Mouse (Mus musculus) heart, embryonic 15.5 days (tissue): ENCODE results near the gene Chchd6. TPM values are rescaled to one million over a fixed set of nuclear protein-coding genes. Genes with fewer than 3 reads are reported as not detected.

Source experiments
- ATAC-seq: fragments of 200-750 bp; cut with Nextera tagmentation; replicated peaks from 2 replicates; pipeline ENCODE4 v1.8.0; 2017; ENCODE audit warnings: low read depth, moderate TSS enrichment; ENCODE audit not compliant: insufficient number of reproducible peaks, insufficient read depth, low FRiP score
- H3K27ac ChIP-seq: fragments of 300-500 bp; sonication (generic); 2 replicates; pipeline ENCODE4 v1.5.1; 2015; ENCODE audit warnings: mild to moderate bottlenecking, inconsistent platforms
- H3K27me3 ChIP-seq: fragments of 300-500 bp; sonication (generic); 2 replicates; pipeline ENCODE4 v1.6.1; 2015; ENCODE audit warnings: inconsistent platforms
- H3K36me3 ChIP-seq: fragments of 300-500 bp; sonication (generic); 2 replicates; pipeline ENCODE4 v1.6.1; 2015; ENCODE audit warnings: mild to moderate bottlenecking, inconsistent platforms
- H3K4me1 ChIP-seq: fragments of 300-500 bp; sonication (generic); replicated peaks from 2 replicates; pipeline ENCODE4 v1.6.1; 2015; ENCODE audit warnings: inconsistent platforms
- H3K4me2 ChIP-seq: fragments of 300-500 bp; sonication (generic); 2 replicates; pipeline ENCODE4 v1.6.1; 2015; ENCODE audit warnings: inconsistent platforms, mild to moderate bottlenecking, moderate library complexity
- H3K4me3 ChIP-seq: fragments of 300-500 bp; sonication (generic); 2 replicates; pipeline ENCODE4 v1.5.1; 2015; ENCODE audit warnings: mild to moderate bottlenecking, inconsistent platforms
- H3K9ac ChIP-seq: fragments of 300-500 bp; sonication (generic); 2 replicates; pipeline ENCODE4 v1.6.1; 2015; ENCODE audit warnings: mild to moderate bottlenecking, inconsistent platforms
- H3K9me3 ChIP-seq: fragments of 300-500 bp; sonication (generic); replicated peaks from 2 replicates; pipeline ENCODE4 v1.6.1; 2016; ENCODE audit warnings: inconsistent platforms
- WGBS: fragments of 180-500 bp; shearing (Covaris S2); methylation state at CpG from one replicate; pipeline ENCODE4 v1.1.7; 2015; ENCODE audit warnings: mixed read lengths; 5-methylcytosine and 5-hydroxymethylcytosine counted together
- polyA plus RNA-seq: library from polyadenylated mRNA; unstranded; fragments of >200 nt; fragmentation: Nextera tagmentation; extraction: Ambion mirVana; gene quantifications from 2 replicates; pipeline ENCODE4 v1.2.1, GENCODE M21; 2015

The Chchd6 gene
- polyA plus RNA-seq, 1 experiment from 2014 or later: 43.7 TPM

GRCm38 (mm10) chr6:89466053-89466708, 129.3 kb downstream of the Chchd6 start:
- Histone ChIP-seq H3K27ac (no peak overlapping the region), H3K4me2 (no peak overlapping the region), H3K4me3 (no peak overlapping the region), H3K36me3 (no peaks in the 10 kb centered on the region), H3K9me3 (no peaks in the 10 kb centered on the region), H3K9ac (no peak overlapping the region), H3K4me1 (peaks cover 28% of the 10 kb centered on the region), H3K27me3 (no peaks in the 10 kb centered on the region)
- WGBS: 75% methylated on average over 12 of the region's 12 CpGs
- no peak for ATAC-seq

GRCm38 (mm10) chr6:89462223-89462760, 133.2 kb downstream of the Chchd6 start:
- Histone ChIP-seq H3K9ac (no peak overlapping the region), H3K27ac (no peak overlapping the region), H3K36me3 (no peaks in the 10 kb centered on the region), H3K4me1 (peaks cover 16% of the 10 kb centered on the region), H3K27me3 (no peaks in the 10 kb centered on the region), H3K4me2 (no peak overlapping the region), H3K4me3 (no peak overlapping the region), H3K9me3 (no peaks in the 10 kb centered on the region)
- WGBS: 70% methylated on average over 2 of the region's 2 CpGs
- ATAC-seq: 0 out of 2 replicates have a peak, but pooled peaks have one; percentile 23

GRCm38 (mm10) chr6:89461250-89462222, 133.9 kb downstream of the Chchd6 start:
- no peak for ATAC-seq
- Histone ChIP-seq H3K9ac (no peak overlapping the region), H3K4me3 (no peak overlapping the region), H3K36me3 (no peaks in the 10 kb centered on the region), H3K4me2 (no peak overlapping the region), H3K9me3 (no peaks in the 10 kb centered on the region), H3K27me3 (no peaks in the 10 kb centered on the region), H3K4me1 (peaks cover 20% of the 10 kb centered on the region), H3K27ac (no peak overlapping the region)
- 51% methylated on average over 9 of the region's 9 CpGs for WGBS

GRCm38 (mm10) chr6:89459634-89460033, 135.8 kb downstream of the Chchd6 start:
- 72% methylated on average over 3 of the region's 3 CpGs for whole genome bisulfite sequencing
- H3K36me3 ChIP-seq: no peaks in the 10 kb centered on the region
- no peak overlapping the region for H3K9ac ChIP-seq
- no peak overlapping the region for H3K27ac ChIP-seq
- peaks cover 39% of the 10 kb centered on the region for H3K4me1 ChIP-seq
- no peaks in the 10 kb centered on the region for H3K9me3 ChIP-seq
- no peaks in the 10 kb centered on the region for H3K27me3 ChIP-seq
- ATAC-seq: no peak
- no peak overlapping the region for H3K4me3 ChIP-seq
- H3K4me2 ChIP-seq: no peak overlapping the region

GRCm38 (mm10) chr6:89457601-89458000, 137.9 kb downstream of the Chchd6 start:
- no peak overlapping the region for H3K4me3 ChIP-seq
- peaks cover 53% of the 10 kb centered on the region for H3K4me1 ChIP-seq
- no peaks in the 10 kb centered on the region for H3K9me3 ChIP-seq
- no peak for ATAC-seq
- H3K27me3 ChIP-seq: no peaks in the 10 kb centered on the region
- no peak overlapping the region for H3K27ac ChIP-seq
- no peak overlapping the region for H3K9ac ChIP-seq
- no peaks in the 10 kb centered on the region for H3K36me3 ChIP-seq
- H3K4me2 ChIP-seq: no peak overlapping the region
- 68% methylated on average over 2 of the region's 2 CpGs for WGBS

GRCm38 (mm10) chr6:89456409-89456961, 139.0 kb downstream of the Chchd6 start:
- Histone ChIP-seq H3K9ac (no peak overlapping the region), H3K4me1 (peaks cover 46% of the 10 kb centered on the region), H3K27ac (peak overlapping the region; percentile 74), H3K4me3 (no peak overlapping the region), H3K27me3 (no peaks in the 10 kb centered on the region), H3K4me2 (no peak overlapping the region), H3K9me3 (no peaks in the 10 kb centered on the region), H3K36me3 (no peaks in the 10 kb centered on the region)
- WGBS: 39% methylated on average over 1 of the region's 1 CpGs
- no peak for ATAC-seq

- Histone ChIP-seq H3K4me1 (peaks cover 39% of the 10 kb centered on the region), H3K4me3 (no peak overlapping the region), H3K27me3 (no peaks in the 10 kb centered on the region), H3K9me3 (no peaks in the 10 kb centered on the region), H3K27ac (peak overlapping the region; percentile 74), H3K36me3 (no peaks in the 10 kb centered on the region), H3K9ac (no peak overlapping the region), H3K4me2 (no peak overlapping the region)
- WGBS: 26% methylated on average over 4 of the region's 4 CpGs
- ATAC-seq: peak; percentile 70
These were observed 139.9 kb downstream of the Chchd6 start for GRCm38 (mm10) chr6:89455523-89456000.

GRCm38 (mm10) chr6:89454437-89454836, 141.0 kb downstream of the Chchd6 start:
- no peaks in the 10 kb centered on the region for H3K27me3 ChIP-seq
- no peak for ATAC-seq

GRCm38 (mm10) chr6:89452976-89453674, 142.3 kb downstream of the Chchd6 start:
- H3K9me3 ChIP-seq: no peaks in the 10 kb centered on the region
- H3K27ac ChIP-seq: 0 out of 2 replicates have a peak overlapping the region, but pooled peaks have one; percentile 26
- no peak overlapping the region for H3K4me3 ChIP-seq
- no peaks in the 10 kb centered on the region for H3K36me3 ChIP-seq
- H3K4me2 ChIP-seq: no peak overlapping the region
- H3K9ac ChIP-seq: no peak overlapping the region
- ATAC-seq: no peak
- H3K27me3 ChIP-seq: no peaks in the 10 kb centered on the region
- peaks cover 39% of the 10 kb centered on the region for H3K4me1 ChIP-seq
- 23% methylated on average over 7 of the region's 7 CpGs for WGBS

More at GRCm38 (mm10) chr6:89454437-89454836, 141.0 kb downstream of the Chchd6 start:
- Histone ChIP-seq H3K27ac (no peak overlapping the region), H3K9ac (no peak overlapping the region), H3K36me3 (no peaks in the 10 kb centered on the region), H3K9me3 (no peaks in the 10 kb centered on the region), H3K4me2 (no peak overlapping the region), H3K4me3 (no peak overlapping the region), H3K4me1 (peaks cover 39% of the 10 kb centered on the region)
- 85% methylated on average over 2 of the region's 2 CpGs for WGBS

GRCm38 (mm10) chr6:89452356-89452755, 143.1 kb downstream of the Chchd6 start:
- H3K36me3 ChIP-seq: no peaks in the 10 kb centered on the region
- H3K9me3 ChIP-seq: no peaks in the 10 kb centered on the region
- no peak overlapping the region for H3K4me2 ChIP-seq
- no peaks in the 10 kb centered on the region for H3K27me3 ChIP-seq
- H3K4me1 ChIP-seq: peaks cover 39% of the 10 kb centered on the region
- H3K9ac ChIP-seq: no peak overlapping the region
- no peak overlapping the region for H3K27ac ChIP-seq
- H3K4me3 ChIP-seq: no peak overlapping the region
- no peak for ATAC-seq
- 77% methylated on average over 6 of the region's 6 CpGs for WGBS
